Mouse (Mus musculus): ENCODE measurements around the gene Scaf1. TPM values are rescaled to one million over a fixed set of nuclear protein-coding genes. Genes with fewer than 3 reads are reported as not detected.

Gene Scaf1
- polyA plus RNA-seq, 3 experiments from 2014 or later: 7.4 to 8.9 (median 8.7) TPM

DNA sequence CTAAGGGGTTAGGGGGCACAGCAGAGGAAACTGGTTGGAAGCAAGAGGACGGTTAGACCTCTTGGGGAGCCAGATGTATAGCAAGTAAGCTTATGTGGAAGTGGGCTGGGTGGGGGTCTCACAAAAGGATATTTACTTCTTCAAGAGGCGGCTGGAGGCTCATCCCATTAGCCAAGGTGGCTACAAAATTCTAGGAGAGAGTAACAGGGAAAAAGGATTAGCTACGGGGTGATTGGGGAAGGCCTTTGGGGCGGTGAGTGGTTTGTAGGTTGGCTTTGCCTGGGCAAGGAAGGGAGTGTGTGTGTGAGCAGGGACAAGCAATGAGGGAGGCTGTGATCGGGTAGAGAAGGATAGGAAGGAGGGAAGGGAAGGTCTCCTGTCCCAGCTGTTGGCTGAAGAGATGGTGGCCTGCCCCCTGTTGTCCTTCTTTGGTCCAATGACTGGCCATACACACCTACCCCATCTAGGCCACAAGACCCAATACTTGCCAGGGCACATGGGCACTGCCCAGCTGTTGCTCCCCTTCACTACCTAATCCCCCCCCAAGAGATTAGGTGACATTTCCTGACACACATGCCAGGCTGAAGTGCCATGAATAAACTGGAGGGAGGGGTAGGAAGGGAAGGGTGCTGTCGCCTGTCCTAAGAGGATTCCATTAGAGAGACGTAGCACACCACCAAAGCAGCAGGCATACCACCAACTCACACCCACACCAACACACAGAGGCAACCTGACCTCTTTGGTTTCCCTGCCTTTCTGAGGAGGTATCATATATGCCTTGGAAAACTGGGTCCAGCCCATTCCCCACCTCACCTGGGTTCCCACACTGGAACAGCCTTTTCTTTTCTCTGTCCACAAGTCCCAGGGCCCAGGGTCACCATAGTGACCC, 32.0 kb downstream of the Scaf1 start:
- ATAC-seq: no peak

DNA sequence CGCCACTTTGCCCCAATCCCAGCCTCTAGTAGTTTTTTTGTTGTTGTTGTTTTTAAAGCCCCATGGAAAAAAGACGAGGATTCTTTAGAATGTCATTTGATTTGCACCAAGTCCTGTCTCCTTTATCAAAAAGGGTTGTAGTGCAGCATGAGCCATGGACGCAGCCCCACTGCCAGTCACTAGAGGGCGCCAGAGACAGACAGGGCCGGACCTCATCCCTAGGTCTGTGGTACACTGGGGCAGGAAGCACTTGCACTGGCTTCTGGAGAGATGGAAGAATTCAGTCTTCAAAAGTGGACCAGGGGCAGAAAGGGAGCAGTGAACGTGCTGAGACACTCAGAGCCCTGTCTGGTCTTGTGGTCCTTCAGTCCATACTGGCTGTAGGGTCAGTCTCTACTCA, 33.1 kb downstream of the Scaf1 start:
- no peak for ATAC-seq

DNA sequence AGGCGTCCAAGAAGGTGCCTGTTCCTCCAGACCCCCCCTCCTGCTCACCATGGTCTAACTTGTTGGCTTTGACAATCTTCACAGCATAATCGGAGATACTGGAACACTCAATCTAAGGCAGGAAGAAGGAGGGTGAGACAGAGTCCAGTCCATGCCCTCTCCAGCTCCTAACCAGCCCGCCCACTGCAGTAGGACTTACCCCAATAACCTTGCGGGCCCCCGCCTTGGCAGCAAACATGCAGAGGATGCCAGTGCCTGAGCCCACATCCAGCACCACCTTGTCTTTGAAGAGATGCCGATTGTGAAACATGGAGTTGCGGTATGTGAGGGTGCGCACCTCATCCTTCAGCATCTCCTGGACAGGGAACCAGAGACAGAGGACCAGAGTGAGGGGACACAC, 34.6 kb downstream of the Scaf1 start:
- no peak for ATAC-seq

DNA sequence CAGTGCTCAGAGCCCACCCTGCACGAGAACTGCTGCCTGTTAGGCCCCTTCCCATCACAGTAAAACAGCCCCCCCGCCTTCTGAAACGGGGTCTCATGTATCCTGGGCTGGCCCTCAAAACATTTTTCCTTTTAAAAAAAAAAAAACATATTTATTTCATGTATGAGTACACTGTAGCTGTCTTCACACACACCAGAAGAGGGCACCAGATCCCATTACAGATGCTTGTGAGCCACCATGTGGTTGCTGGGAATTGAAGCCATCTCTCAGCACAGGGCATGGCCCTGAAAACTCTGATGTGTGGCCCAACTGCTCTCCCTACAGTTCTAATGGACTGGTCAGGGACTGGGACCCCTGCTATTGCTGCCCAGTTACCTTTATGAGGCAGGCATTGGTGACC, 37.9 kb downstream of the Scaf1 start:
- no peak for ATAC-seq

DNA sequence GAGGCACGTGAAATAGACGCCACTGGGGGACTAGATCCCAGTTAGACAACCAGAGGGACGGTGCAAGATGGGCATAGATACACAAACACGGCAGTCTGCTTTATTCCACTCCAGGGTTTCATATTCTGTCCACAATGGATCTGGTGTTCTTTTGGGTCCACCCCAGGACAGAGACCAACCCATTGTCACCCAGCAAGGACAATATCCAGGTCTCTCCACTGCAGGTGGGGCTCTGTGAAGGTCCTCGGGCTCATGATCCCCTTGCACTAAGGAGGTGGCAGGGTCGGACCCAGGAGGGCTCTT, 41.1 kb downstream of the Scaf1 start:
- ATAC-seq: no peak

DNA sequence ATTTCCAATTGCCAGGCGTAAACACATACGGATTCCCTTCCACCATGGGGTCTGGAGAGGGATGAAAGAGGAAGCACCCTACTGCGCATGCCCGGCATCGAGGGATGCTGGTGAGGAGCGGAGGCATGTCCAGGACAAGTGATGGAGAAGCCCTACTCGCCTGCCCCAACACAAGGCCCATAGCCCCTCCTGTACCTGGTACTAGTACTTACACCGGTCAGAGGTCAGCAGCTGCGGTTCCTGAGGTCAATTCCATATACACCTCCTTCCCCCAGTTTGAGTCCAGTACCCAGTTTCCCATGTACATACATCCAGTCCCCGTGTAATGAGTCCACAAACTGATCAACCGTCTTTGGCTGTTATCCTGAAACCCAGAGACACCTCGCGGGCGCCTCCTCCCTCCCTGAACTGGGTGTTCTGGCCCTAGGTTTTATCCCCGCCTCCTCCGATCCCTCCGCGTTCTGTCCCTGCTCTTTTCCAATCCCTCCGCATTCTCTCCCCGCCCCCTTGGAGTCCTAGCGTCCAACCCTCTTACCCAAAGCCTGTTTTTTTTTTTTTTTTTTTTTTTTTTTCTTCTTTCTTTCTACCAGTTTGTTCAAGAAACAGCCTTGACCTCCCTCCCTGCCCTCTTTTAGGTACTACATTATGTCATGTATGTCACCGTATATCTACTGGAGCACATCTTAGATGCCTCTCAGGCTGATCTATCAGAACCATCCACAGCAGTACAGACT, 41.6 kb downstream of the Scaf1 start, which contains the start of gene Cpt1c:
Gene Cpt1c (minus strand): TSS at position 469 of the 734 bp plus-strand sequence.
- ATAC-seq: no peak

DNA sequence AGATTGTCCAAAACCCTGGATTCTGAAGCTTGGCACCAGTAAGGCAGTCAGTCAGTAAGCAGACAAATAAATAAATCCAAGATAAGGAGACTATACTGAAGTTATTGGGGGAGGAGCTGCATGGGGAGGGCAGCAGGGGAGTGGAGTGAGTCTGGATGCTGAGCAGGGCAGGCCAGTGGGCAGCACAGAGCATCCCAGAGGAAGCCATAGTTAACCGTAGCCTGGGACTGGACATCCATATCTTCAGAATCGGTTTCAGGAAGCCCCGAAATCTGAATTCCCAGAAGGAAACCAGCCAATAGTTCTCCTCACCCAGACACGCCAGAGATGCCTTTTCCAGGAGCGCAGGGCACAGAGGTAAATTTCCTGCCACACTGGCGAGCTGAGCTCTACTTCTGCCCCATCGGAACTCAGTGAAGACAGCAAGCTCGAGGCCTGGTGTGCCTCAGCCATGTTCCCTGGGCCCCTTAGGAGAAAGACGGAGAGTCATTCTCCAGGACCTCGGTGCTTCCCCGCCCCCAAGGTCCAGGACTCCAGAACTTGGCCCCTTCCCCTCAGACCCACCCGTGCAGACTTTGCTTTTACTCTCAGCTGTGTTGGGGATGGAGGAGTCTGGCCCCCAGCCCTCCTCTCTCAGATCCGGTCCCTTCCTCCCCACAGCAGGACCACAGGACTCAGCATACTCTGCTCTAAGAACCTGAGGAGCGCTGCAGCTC, 42.6 kb downstream of the Scaf1 start:
- no peak for ATAC-seq

DNA sequence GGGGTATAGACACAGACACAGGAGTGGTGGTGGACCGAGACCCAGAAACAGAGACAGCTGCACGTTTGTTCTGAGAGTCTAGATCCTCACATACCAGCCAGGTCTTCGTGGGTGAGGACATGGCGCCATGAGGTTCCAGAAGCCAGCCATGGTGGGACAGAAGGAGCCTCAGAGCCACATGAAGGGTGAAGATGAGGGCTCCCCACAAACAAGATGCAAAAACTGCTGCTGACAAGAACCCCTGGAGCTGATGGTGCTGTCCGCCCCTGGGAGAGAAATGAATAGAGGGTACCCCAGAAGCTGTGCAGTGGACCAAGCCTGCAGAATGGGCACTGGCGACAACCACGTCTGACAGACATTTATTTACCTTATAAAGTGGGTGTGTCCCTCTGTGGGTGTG, 45.0 kb downstream of the Scaf1 start:
- no peak for ATAC-seq

DNA sequence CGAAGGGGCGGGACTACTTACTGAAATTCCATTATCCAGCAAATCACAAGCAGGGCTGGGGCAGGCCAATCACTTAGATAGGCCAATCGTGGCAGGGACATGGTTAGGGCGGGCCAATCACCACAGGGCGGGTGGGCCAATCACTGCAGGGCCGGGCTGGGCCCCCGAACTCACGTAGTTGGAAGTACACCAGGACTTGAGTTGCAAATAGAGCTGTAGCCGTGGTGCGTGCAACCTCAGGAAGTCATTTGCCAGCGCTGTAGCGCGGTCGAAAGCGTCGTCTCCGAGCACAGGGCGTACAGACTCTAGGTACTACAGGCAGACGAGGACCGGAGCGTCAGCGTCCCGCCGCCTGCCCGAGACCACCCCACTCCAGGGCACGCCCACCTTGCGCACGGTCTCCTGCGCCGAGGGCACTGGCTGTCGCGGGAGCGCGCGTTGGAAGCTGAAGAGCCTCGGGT, 45.9 kb downstream of the Scaf1 start:
- peak; percentile 90 for ATAC-seq

DNA sequence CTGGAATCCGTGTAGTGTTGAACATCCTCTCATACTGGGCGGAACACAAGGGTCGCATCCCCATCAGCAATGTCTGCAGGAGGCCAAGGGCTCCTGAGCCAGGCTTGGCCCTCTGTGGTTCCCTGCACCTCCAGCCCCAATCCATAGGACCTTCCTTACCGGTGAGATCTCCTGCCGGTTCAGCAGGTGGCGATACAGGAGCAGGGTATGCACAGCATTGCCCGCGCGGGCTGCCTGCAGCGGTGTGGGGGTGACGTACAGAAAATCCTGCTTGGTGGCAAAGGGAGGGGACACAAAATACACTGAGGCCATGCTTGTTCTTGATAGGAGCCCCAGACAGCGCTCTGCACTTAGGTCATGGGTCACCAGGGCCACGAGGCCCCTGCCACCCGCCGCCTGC, 49.5 kb downstream of the Scaf1 start:
- no peak for ATAC-seq

DNA sequence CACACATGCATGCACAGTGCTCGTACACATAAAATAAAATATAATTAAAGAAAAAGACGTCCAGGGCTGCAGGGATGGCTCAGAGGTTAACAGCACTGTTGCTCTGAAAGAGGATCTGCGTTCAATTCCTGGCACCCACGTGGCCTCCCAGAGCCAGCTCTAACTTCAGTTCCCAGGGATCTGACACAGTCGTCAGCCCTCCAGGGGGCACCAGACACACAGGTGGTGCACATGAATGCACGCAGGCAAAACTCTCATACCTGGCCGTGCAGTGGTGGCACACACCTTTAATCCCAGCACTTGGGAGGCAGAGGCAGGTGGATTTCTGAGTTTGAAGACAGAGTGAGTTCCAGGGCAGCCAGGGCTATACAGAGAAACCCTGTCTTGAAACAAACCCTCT, 50.2 kb downstream of the Scaf1 start:
- ATAC-seq: no peak

DNA sequence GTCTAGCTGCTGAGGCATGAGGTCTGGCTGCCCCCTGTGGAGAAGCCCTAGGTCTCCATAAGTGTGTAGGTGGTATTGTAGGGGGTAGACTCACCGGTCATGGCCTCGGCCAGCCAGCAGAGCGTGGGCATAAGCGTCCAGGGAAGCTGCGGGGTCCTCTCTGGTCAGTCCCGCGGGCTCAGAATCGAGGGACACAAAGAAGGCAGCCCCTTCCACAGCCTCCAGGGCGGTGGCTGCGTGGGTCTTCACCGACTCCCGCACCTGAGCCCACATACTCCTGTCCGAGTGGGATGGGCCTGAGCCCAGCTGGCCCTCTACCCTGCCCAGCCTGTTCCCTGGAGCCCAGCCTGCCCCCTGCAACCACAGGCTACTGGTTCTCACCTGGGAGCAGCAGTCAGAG, 51.2 kb downstream of the Scaf1 start:
- no peak for ATAC-seq

DNA sequence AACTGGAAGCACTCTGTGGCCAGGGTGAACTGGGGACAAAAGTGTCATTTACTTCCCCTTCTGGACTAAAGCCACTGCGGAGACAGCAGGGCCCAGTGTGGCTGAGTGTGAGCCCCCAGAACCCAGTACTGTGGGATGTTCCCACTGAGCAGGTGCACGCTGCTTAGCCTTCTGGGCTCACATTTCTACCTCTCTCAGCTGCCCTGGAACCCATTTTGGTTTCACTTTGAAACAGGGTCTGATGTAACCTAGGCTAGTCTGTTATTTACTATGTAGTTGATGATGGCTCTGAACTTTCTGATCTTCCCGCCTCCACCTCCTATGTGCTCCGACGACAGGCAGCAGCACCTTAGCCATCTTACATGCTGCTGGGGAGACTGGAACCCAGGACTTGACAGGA, 53.3 kb downstream of the Scaf1 start:
- no peak for ATAC-seq

DNA sequence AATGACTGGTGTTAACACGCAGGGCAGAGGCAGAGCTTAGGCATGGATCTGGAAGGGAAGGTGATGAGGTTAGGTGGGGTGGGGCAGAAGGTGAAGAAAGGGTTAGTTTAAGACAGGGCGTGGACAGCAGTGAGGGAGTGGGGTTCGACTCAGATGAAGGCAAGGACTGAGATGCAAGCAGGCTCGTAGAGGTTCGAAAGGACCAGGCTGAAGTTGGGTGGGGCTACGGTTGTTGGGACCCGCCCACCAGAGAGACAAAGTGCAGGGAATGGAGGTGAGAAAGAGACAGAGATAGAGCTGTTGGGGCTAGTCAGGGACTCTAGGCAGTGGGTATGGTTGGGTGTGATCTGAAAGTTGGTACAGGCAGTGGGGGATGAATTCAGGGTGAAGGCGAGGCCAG, 53.8 kb downstream of the Scaf1 start:
- ATAC-seq: no peak

DNA sequence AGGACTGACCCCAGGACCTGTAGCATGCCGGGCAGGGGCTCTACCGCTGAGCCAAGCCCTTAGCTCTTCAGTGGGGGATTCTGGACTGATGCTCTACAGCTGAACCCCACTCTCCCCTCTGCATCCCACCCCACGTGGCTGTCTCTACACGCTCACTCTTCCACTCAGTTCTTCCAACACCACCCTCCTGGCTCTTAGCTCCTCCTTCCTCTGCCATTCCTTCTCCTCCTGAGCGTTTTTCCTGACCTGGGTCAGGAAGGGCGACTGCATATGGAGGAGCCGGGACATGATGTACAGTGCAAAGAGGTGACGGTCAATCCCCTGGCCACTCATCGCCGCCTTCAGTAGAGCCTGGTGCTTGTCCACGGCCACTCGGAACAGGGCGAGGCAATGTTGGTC, 55.7 kb downstream of the Scaf1 start:
- ATAC-seq: no peak

DNA sequence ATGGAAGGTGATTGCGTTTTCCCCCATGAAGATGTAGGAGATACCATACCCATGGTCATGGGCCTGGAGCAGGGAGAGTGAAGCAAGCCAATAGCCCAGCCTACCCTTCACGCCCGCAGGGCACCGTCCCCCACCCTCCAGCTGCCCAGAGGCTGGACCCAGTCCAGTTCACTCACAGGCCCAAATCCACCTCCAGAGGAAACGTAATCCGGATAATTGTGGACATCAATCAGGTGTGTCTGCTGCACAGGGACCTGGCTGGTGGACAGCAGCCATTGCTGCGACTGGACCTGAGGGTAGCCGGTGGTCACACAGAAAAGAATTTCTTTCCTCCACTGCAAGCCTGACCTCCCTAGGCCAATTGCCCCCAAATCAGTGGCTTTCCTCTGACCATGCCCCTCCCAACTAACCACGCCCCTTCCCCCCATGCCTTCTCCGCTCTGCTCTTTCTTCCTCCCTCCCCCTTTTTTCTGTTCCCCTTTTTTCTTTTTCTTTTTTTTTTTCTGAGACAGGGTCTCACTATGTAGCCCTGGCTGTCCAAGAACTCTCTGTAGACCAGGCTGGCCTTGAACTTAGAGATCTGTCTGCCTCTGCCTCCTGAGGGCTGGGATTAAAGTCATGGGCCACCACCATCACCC, 56.2 kb downstream of the Scaf1 start:
- ATAC-seq: no peak

DNA sequence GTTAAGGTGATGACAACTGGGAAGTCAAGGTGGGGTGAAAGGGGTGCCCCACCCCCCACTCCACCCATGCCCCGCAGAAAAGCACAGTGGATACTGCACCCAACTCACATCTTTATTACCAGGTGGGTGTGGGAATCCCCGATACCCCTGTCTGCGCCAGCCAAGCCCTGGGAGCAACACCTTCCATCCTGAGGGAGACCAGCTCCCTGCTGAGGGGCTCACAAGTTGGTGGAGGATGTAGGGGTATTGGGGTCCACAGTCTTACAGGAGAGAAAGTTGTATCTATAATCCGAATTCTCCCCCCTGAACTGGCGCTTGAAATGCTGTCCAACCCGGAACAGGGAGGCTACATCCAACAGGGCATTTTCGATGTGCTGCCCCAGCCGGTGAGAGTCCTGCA, 56.9 kb downstream of the Scaf1 start:
- no peak for ATAC-seq

DNA sequence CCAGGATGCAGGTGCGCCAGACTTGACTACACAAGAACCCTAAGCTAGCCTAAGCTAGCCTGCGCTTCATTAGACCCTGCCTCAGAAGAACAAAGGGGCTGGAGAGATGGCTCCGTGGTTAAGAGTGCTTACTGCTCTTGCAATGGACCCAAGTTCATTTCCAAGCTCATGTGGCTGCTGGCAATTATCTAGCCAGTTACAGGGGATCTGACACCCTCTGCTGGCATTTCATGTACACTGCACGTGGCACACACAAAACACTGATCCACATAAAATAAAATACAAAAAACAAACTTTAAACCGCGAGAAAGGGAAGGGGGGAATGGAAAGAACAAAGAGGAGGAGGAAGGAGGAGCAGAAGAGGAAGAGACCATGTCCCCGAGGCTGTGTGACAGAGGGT, 58.0 kb downstream of the Scaf1 start:
- no peak for ATAC-seq

DNA sequence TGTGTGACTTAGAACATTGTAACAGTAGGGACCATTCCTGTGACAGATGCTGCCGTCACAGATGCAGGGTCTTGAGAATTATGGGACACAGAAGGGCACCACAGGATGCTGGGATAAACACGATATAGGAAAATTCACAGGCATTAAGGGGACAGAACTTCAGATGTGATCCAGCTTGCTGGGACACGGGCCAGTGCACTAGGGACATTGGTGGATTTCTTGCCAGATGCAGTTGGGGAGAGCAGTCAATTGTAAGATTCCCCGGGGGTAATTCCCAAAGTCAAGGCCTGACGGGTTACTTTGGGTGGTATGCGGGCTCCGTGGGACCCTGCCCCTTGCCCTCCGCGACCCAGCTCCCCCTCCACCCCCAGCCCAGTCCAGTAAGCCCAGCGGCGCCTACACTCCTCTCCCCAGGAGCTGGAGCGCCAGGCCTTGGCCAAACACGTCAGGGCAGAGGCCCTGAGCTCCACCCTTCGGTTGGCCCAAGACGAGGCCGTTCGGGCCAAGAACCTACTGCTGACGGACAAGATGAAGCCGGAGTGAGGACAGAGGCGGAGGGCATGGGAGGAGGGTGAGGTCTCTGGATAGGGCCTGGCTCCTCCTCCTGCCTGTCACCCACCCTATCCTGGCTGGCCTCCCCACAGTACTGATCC, 58.9 kb downstream of the Scaf1 start:
- no peak for ATAC-seq

DNA sequence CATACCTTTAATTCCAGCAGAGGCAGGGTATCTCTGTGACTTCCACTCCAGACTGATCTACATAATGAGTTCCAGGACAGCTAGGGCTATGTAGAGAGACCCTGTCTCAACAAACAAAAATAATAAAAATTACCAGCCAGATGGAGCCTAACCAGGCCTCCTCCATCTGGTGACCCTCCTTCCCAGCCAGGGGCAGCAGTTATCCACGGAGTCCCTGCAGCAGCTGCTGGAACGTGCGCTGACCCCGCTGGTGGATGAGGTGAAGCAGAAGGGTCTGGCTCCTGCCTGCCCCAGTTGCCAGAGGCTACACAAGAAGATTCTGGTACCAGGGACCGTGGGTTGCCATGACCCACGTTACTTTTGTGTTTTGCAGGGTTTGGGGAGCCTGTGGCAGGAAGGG, 59.9 kb downstream of the Scaf1 start:
- ATAC-seq: no peak

DNA sequence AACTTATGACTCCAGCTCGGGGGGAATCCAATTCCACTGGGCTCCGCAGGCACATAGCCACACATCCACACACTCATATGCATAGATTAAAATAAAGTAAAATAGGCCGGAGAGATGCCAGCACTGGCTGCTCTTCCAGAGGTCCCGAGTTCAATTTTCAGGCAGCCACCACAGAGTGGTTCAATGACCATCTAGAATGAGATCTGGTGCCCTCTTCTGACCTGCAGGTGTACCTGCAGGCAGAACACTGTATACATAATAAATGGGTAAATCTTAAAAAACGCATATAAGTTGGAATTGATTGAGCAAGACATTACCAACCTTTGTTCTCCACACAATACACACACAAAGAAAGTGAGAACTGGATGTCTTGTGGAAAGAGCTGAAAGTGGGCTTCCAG, 60.5 kb downstream of the Scaf1 start:
- no peak for ATAC-seq

DNA sequence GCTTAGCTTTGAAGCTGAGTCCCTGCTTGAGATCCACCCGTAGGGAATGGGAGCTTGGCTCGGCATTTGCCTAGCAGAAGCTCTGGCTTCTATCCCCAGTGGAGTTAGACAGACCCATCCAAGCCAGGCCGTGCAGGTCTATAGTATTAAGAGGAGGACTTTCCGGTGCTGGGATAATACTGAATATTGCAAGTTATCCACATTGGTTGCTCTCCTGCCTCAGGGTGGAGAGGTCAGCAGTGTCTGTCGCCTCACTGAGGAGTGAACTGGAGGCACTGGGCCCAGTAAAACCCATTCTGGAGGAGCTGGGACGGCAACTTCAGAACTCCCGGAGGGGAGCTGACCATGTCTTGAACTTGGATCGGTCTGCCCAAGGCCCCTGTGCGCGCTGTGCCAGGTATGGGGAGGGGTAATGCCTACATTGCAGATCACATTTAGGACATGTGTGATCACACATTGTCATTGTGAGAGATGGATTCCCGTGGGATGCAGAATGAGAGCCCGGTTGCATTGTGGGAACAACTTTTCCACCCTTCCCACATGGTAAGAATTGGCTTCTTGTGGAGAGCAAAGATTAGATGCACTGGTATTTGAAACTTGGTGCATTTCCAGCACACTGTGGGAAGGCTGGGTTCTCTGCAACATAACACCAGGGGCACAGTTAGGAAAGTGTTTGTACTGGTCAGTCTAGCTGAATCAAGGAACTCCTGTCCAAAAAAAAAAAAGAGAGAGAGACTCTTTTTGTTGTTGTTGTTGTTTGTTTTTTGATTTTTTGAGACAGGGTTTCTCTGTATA, 61.9 kb downstream of the Scaf1 start:
- no peak for ATAC-seq

Data from inflammation-experienced regulatory T-cells, adult 6 months (primary cell).